Mouse (Mus musculus): Measurements from ENCODE around the gene Adamtsl1. TPM values are rescaled to one million over a fixed set of nuclear protein-coding genes. Genes with fewer than 3 reads are reported as not detected.

Gene Adamtsl1
- polyA plus RNA-seq, 1 experiment from 2014 or later, result 11.5 TPM

DNA sequence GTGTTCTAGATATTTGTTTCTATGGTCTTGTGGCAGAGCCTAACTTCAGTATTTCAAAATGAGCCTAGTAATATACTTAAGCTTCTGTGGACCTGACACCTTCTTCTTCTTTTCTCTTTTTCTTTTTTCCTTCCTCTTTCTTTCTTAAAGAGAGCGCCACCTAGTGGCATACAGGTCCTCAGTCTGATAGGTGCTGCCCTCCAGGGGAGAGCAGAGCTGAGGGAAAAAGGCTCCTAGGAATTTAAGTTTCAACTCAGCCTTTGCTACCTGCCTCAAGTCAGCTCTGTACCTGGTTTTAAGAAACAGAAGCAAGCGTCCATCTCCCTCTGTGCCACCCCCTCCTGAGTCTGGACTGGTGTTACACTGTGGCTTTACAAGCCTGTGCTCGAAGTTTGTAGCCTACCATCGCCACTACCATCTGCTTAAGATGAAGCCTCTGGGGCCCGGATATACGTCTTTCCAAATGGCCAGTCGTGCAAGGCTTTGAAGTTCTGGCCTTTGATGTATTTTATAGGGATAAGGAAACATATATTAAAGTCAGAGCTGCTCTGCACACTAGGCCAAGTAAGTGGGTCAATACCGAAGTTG lies 510.7 kb downstream of the Adamtsl1 start:
- 67% methylated on average over 8 of the region's 8 CpGs for WGBS
- no peaks in the 10 kb centered on the region for H3K27me3 ChIP-seq (ENCODE audit: control insufficient read depth, insufficient read depth, low read length)
- peak; percentile 41 for DNase-seq (ENCODE audit: low spot score)
- no peak for ATAC-seq (ENCODE audit: low FRiP score)
- no peak overlapping the region for H3K4me3 ChIP-seq (replicated peaks; ENCODE audit: low read length)
- H3K9ac ChIP-seq, result no peak overlapping the region
- H3K4me2 ChIP-seq (replicated peaks), result no peak overlapping the region
- no peak overlapping the region for H3K27ac ChIP-seq
- peaks cover 15% of the 10 kb centered on the region for H3K4me1 ChIP-seq (replicated peaks; ENCODE audit: control insufficient read depth, insufficient read depth, low read length)
- H3K36me3 ChIP-seq (replicated peaks; ENCODE audit: control insufficient read depth, insufficient read depth), result no peaks in the 10 kb centered on the region
- no peaks in the 10 kb centered on the region for H3K9me3 ChIP-seq (ENCODE audit: control insufficient read depth, low read length)

DNA sequence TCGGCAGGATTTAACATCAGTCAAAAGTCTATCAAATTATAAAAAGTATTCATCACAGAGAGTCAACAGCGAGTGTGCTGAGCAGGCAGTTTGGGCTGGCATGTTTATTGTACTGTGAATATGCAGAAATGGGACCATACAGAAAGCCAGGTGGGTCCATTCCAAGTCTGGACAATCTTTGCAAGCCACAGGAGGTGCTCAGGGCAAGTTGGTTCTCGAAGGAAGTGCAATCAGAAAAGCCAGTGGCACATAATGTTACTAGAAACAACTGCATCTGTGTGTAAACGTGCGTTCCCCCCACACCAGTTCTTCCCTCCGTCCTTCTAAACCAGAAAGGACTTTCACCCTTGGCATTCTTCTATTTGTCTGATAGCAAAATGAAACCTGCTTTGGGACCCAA lies 515.5 kb downstream of the Adamtsl1 start:
- Histone ChIP-seq H3K4me1 (replicated peaks; ENCODE audit: control insufficient read depth, insufficient read depth, low read length) (peaks cover 7% of the 10 kb centered on the region; the same call in 1 of the 2 replicates), H3K36me3 (replicated peaks; ENCODE audit: control insufficient read depth, insufficient read depth) (no peaks in the 10 kb centered on the region), H3K4me2 (replicated peaks) (no peak overlapping the region), H3K9me3 (ENCODE audit: control insufficient read depth, low read length) (no peaks in the 10 kb centered on the region), H3K4me3 (replicated peaks; ENCODE audit: low read length) (no peak overlapping the region), H3K27ac (no peak overlapping the region), H3K27me3 (ENCODE audit: control insufficient read depth, insufficient read depth, low read length) (no peaks in the 10 kb centered on the region), H3K9ac (no peak overlapping the region)
- 83% methylated on average over 6 of the region's 6 CpGs for WGBS
- ATAC-seq (ENCODE audit: low FRiP score) (no peak), DNase-seq (ENCODE audit: low spot score) (no peak)

DNA sequence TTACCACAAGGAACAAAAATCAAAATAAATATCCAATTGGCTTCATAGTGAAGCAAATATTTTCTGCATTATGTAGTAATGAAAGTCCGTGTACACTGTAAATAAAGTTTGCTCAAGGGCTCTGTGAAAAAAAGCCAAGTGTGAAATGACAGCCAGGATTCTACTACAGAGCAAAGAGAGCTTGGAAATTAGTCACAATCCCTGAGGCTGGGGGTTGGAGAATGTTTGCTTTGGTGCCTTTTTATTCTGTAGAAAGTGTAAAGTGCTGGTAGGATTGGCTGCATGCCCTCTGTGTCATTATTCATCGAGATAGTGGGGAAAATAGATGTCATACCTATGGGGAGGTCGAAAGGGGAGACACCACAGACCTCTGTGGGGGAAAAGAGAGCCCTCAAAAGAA lies 516.2 kb downstream of the Adamtsl1 start:
- DNase-seq (ENCODE audit: low spot score), result no peak

DNA sequence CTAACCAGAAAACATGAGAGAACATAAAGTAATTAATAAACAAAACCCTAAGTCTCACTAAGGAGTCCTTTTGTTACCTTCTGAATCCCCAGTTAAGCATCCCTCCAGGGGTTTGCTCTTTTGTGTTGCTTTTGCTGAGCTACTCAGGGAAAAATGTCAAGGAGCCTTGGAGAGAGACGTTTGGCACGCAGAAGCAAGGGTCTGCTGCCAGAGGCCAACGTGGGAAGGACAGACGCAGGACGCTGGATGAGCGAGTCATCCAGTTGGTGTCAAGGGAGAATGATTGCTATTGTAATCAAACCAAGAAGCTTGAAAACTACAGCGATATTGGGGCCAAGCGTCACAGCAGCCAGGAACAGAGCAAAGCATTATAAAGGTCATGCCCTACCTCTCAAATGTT lies 517.1 kb downstream of the Adamtsl1 start:
- no peaks in the 10 kb centered on the region for H3K36me3 ChIP-seq (replicated peaks; ENCODE audit: control insufficient read depth, insufficient read depth)
- H3K4me2 ChIP-seq (replicated peaks), result no peak overlapping the region
- H3K9ac ChIP-seq, result no peak overlapping the region
- peaks cover 7% of the 10 kb centered on the region; the same call in 1 of the 2 replicates for H3K4me1 ChIP-seq (replicated peaks; ENCODE audit: control insufficient read depth, insufficient read depth, low read length)
- no peaks in the 10 kb centered on the region for H3K9me3 ChIP-seq (ENCODE audit: control insufficient read depth, low read length)
- DNase-seq (ENCODE audit: low spot score) (no peak), ATAC-seq (ENCODE audit: low FRiP score) (no peak)
- H3K27me3 ChIP-seq (ENCODE audit: control insufficient read depth, insufficient read depth, low read length), result no peaks in the 10 kb centered on the region
- H3K4me3 ChIP-seq (replicated peaks; ENCODE audit: low read length), result no peak overlapping the region
- 11% methylated on average over 8 of the region's 8 CpGs for WGBS
- no peak overlapping the region; the same call in 1 of the 2 replicates for H3K27ac ChIP-seq

More for the DNA sequence above, 516.2 kb downstream of the Adamtsl1 start:
- H3K27ac ChIP-seq, result no peak overlapping the region
- no peak overlapping the region for H3K4me3 ChIP-seq (replicated peaks; ENCODE audit: low read length)
- WGBS, result 59% methylated on average over 3 of the region's 3 CpGs
- no peaks in the 10 kb centered on the region for H3K27me3 ChIP-seq (ENCODE audit: control insufficient read depth, insufficient read depth, low read length)
- no peak overlapping the region for H3K9ac ChIP-seq
- H3K9me3 ChIP-seq (ENCODE audit: control insufficient read depth, low read length), result no peaks in the 10 kb centered on the region
- no peak overlapping the region for H3K4me2 ChIP-seq (replicated peaks)
- no peaks in the 10 kb centered on the region for H3K36me3 ChIP-seq (replicated peaks; ENCODE audit: control insufficient read depth, insufficient read depth)
- ATAC-seq (ENCODE audit: low FRiP score), result no peak
- H3K4me1 ChIP-seq (replicated peaks; ENCODE audit: control insufficient read depth, insufficient read depth, low read length), result peaks cover 7% of the 10 kb centered on the region; the same call in 1 of the 2 replicates

DNA sequence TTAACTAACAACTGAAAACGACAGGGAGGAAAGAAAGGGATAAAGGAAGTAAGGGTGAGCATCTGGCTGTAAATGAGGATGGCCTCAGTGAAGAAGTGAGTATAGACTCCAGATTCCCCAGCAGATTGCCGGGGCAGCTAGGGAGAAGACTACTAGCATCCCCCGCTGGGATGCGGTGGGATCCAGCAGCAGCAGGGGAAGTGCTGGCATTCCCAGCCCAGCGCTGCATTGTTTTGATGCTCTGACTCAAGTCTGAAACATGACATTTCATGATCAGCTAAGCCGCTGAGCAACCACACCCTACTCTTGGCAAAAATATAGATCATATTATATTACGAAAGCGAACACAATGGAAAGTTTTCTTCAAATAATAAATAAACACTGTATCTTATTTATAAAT lies 526.9 kb downstream of the Adamtsl1 start:
- H3K9ac ChIP-seq, result no peak overlapping the region
- H3K9me3 ChIP-seq (ENCODE audit: control insufficient read depth, low read length), result no peaks in the 10 kb centered on the region
- no peak overlapping the region for H3K4me3 ChIP-seq (replicated peaks; ENCODE audit: low read length)
- WGBS, result 33% methylated on average over 8 of the region's 8 CpGs
- no peak overlapping the region for H3K27ac ChIP-seq
- DNase-seq (ENCODE audit: low spot score), result no peak
- H3K4me2 ChIP-seq (replicated peaks), result no peak overlapping the region
- H3K27me3 ChIP-seq (ENCODE audit: control insufficient read depth, insufficient read depth, low read length), result no peaks in the 10 kb centered on the region
- no peak for ATAC-seq (ENCODE audit: low FRiP score)
- H3K36me3 ChIP-seq (replicated peaks; ENCODE audit: control insufficient read depth, insufficient read depth), result no peaks in the 10 kb centered on the region
- no peaks in the 10 kb centered on the region for H3K4me1 ChIP-seq (replicated peaks; ENCODE audit: control insufficient read depth, insufficient read depth, low read length)

DNA sequence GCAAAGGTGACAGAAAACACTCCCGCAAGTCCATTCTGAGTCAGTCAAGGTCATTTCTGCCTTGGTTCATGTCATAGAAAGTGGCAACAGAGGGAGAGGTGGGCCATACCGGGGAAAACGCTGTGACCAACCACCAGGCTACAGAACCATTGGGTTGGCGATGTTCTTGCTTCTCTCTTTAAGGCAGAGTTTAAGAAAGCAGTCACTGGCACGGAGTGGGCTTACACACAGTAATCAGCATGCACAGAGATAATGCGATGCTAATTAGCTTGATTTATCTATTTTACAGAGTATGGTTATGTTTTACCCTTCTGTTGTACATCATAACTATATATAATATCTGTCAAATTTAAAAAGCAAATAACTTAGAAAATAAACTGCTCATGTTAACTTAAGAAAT lies 531.5 kb downstream of the Adamtsl1 start:
- DNase-seq (ENCODE audit: low spot score) (no peak), ATAC-seq (ENCODE audit: low FRiP score) (peak; percentile 48; the same call in 1 of the 2 replicates)
- Histone ChIP-seq H3K4me3 (replicated peaks; ENCODE audit: low read length) (no peak overlapping the region), H3K9me3 (ENCODE audit: control insufficient read depth, low read length) (no peaks in the 10 kb centered on the region), H3K9ac (no peak overlapping the region), H3K27ac (no peak overlapping the region), H3K4me1 (replicated peaks; ENCODE audit: control insufficient read depth, insufficient read depth, low read length) (no peaks in the 10 kb centered on the region), H3K27me3 (ENCODE audit: control insufficient read depth, insufficient read depth, low read length) (no peaks in the 10 kb centered on the region), H3K4me2 (replicated peaks) (no peak overlapping the region), H3K36me3 (replicated peaks; ENCODE audit: control insufficient read depth, insufficient read depth) (no peaks in the 10 kb centered on the region)
- 79% methylated on average over 6 of the region's 6 CpGs for WGBS

DNA sequence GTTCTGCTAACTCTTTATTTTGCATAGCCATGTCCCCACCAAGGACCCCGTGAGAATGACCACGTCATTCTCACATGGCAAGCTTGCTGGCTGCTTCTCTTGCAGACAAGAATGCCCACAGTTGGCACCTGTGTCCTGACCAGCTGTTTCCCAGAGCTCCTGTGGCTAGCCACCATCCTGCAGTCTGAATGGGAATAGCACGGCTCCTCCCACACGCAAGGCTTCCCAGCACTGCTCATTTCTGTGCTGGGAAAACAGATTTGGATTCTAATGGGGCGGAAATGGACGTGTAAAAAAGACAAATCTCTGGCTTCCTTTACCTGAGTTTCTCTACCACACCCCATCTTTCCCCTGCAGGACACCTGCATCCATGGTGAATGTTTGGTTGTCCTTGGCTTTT lies 531.9 kb downstream of the Adamtsl1 start:
- DNase-seq (ENCODE audit: low spot score), result peak; percentile 62
- no peaks in the 10 kb centered on the region for H3K27me3 ChIP-seq (ENCODE audit: control insufficient read depth, insufficient read depth, low read length)
- H3K36me3 ChIP-seq (replicated peaks; ENCODE audit: control insufficient read depth, insufficient read depth), result no peaks in the 10 kb centered on the region
- H3K4me2 ChIP-seq (replicated peaks), result no peak overlapping the region
- no peak overlapping the region for H3K27ac ChIP-seq
- no peaks in the 10 kb centered on the region for H3K4me1 ChIP-seq (replicated peaks; ENCODE audit: control insufficient read depth, insufficient read depth, low read length)
- H3K4me3 ChIP-seq (replicated peaks; ENCODE audit: low read length), result no peak overlapping the region
- H3K9me3 ChIP-seq (ENCODE audit: control insufficient read depth, low read length), result no peaks in the 10 kb centered on the region
- no peak overlapping the region for H3K9ac ChIP-seq
- 47% methylated on average over 6 of the region's 6 CpGs for WGBS
- peak; percentile 48; the same call in 1 of the 2 replicates for ATAC-seq (ENCODE audit: low FRiP score)

DNA sequence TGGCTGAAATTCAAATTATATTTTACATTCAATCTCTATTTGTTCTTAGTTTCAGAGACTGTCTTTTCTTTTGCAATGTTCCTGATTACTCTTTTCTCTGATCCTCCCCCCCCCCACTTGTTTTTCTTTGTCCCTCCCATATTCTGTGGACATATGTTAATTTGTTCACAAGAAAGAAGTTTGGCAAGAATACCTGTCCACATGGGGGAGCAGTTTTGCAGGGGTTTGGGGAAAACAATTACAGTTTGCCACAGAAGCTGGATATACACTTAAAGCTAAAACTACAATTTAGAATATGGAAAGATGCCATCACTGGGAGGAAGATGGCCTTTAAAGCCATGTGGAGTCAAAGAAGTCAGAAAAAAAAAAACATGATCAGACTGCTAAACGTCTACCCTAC lies 532.9 kb downstream of the Adamtsl1 start:
- Histone ChIP-seq H3K4me3 (replicated peaks; ENCODE audit: low read length) (no peak overlapping the region), H3K4me1 (replicated peaks; ENCODE audit: control insufficient read depth, insufficient read depth, low read length) (no peaks in the 10 kb centered on the region), H3K36me3 (replicated peaks; ENCODE audit: control insufficient read depth, insufficient read depth) (no peaks in the 10 kb centered on the region), H3K9ac (no peak overlapping the region), H3K27ac (no peak overlapping the region), H3K27me3 (ENCODE audit: control insufficient read depth, insufficient read depth, low read length) (no peaks in the 10 kb centered on the region), H3K9me3 (ENCODE audit: control insufficient read depth, low read length) (no peaks in the 10 kb centered on the region), H3K4me2 (replicated peaks) (no peak overlapping the region)
- 81% methylated on average over 1 of the region's 1 CpGs for WGBS
- no peak for ATAC-seq (ENCODE audit: low FRiP score)
- DNase-seq (ENCODE audit: low spot score), result no peak

DNA sequence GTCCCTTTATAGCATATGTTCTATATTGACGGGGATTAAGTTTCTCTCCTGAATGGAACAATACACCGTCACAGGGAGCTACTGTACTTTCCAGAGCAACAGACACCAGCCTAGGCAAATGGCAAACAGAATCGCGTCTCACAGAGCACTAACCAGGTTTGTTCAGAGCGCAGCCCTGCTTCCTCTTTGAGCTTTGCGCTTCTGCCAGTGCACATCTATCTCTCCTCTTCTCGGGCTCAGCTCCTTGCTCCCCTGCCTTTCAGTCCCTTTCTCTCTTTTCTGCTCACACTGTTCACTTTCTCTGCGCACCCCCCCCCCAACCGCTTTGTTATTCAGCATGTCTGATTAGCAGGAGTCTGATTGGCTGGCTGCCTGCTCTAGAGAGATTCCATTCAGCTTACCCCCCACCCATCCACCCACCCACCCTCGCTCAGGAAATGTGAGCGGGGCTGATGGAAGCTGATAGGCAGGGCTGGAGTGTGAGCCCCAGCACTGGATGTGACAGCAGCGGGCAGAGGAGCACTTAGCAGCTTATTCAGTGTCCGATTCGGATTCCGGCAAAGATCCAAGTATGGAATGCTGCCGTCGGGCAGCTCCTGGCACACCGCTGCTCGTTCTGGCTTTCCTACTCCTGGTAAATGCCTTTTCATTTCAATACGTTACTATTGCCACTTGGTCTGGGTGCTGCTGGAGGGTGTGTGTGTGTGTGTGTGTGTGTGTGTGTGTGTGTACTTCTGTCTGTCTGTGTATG lies 539.7 kb downstream of the Adamtsl1 start:
- H3K27ac ChIP-seq, result peak overlapping the region; percentile 74
- H3K9me3 ChIP-seq (ENCODE audit: control insufficient read depth, low read length), result no peaks in the 10 kb centered on the region
- peak overlapping the region; percentile 52 for H3K4me2 ChIP-seq (replicated peaks)
- no peaks in the 10 kb centered on the region for H3K27me3 ChIP-seq (ENCODE audit: control insufficient read depth, insufficient read depth, low read length)
- H3K9ac ChIP-seq, result peak overlapping the region; percentile 53
- DNase-seq (ENCODE audit: low spot score), result peak; percentile 74
- H3K4me1 ChIP-seq (replicated peaks; ENCODE audit: control insufficient read depth, insufficient read depth, low read length), result peaks cover 18% of the 10 kb centered on the region
- peak overlapping the region; percentile 36 for H3K4me3 ChIP-seq (replicated peaks; ENCODE audit: low read length)
- peak; percentile 98 for ATAC-seq (ENCODE audit: low FRiP score)
- no peaks in the 10 kb centered on the region for H3K36me3 ChIP-seq (replicated peaks; ENCODE audit: control insufficient read depth, insufficient read depth)
- under 1% methylated on average over 20 of the region's 20 CpGs for WGBS

Measured in hindbrain, embryonic 14.5 days (tissue).